Mouse (Mus musculus) lung, adult 18-20 months (tissue): Measurements from ENCODE around the gene Cir1.

ENCODE experiments used
- DNase-seq, 2 experiments: peaks; one replicate each; pipeline ENCODE4 v3.0.0; 2022; ENCODE audit warnings: mixed read lengths in 2 of 2

Gene Cir1

GRCm38 (mm10) chr2:73271459-73272161 is 40.9 kb downstream of the Cir1 start, which contains the start of gene Sp9:
Gene Sp9, plus strand, starts transcription at chr2:73271925.
- peak in 1 of 2 experiments; percentile 20 for DNase-seq

- no peak for DNase-seq
Observed at GRCm38 (mm10) chr2:73270593-73271458, 41.7 kb downstream of the Cir1 start.

GRCm38 (mm10) chr2:73270071-73270592 is 42.4 kb downstream of the Cir1 start:
- no peak for DNase-seq

GRCm38 (mm10) chr2:73269666-73270065 is 42.8 kb downstream of the Cir1 start:
- DNase-seq = no peak

GRCm38 (mm10) chr2:73268836-73269395 is 43.6 kb downstream of the Cir1 start:
- no peak for DNase-seq

- no peak for DNase-seq
Observed at GRCm38 (mm10) chr2:73268281-73268680, 44.2 kb downstream of the Cir1 start.

- no peak for DNase-seq
Observed at GRCm38 (mm10) chr2:73267818-73268217, 44.7 kb downstream of the Cir1 start.

- no peak for DNase-seq
Observed at GRCm38 (mm10) chr2:73267231-73267630, 45.3 kb downstream of the Cir1 start.

GRCm38 (mm10) chr2:73266623-73267022 is 45.9 kb downstream of the Cir1 start:
- no peak for DNase-seq

GRCm38 (mm10) chr2:73266011-73266410 is 46.5 kb downstream of the Cir1 start:
- no peak for DNase-seq

- no peak for DNase-seq
Observed at GRCm38 (mm10) chr2:73264611-73265195, 47.8 kb downstream of the Cir1 start.

GRCm38 (mm10) chr2:73263794-73264610 is 48.5 kb downstream of the Cir1 start:
- peak in 1 of 2 experiments; percentile 16 for DNase-seq

- DNase-seq = no peak
Observed at GRCm38 (mm10) chr2:73263172-73263765, 49.2 kb downstream of the Cir1 start.

GRCm38 (mm10) chr2:73248701-73249100 is 63.8 kb downstream of the Cir1 start:
- DNase-seq = no peak

- no peak for DNase-seq
Observed at GRCm38 (mm10) chr2:73241299-73241698, 71.2 kb downstream of the Cir1 start.
